8 mouse cellular contexts compared by ENCODE assay signal in genomic region chr14:25497596-25497995, GRCm38 (mm10). TPM values are rescaled to one million over a fixed set of nuclear protein-coding genes. Genes with fewer than 3 reads are reported as not detected.
A peak's percentile ranks its signal among the peaks of the same experiment; 100 is the strongest.
DNase-seq lines count a peak whose midpoint lies in the region; ATAC-seq lines count a peak whose summit lies in the region.

No protein-coding gene starts in this region.

- H3K27me3 ChIP-seq in kidney, embryonic 14.5 days (ENCODE audit: control insufficient read depth, insufficient read depth, low read length), result no peaks in the 10 kb centered on the region
- no peaks in the 10 kb centered on the region for H3K27me3 ChIP-seq in embryonic facial prominence, embryonic 11.5 days (ENCODE audit: control insufficient read depth, insufficient read depth, low read length)
- no peaks in the 10 kb centered on the region for H3K27me3 ChIP-seq in heart, embryonic 10.5 days (ENCODE audit: insufficient read depth, poor library complexity, severe bottlenecking)
- H3K27me3 ChIP-seq in limb, embryonic 10.5 days (ENCODE audit: low read depth, poor library complexity, severe bottlenecking), result no peaks in the 10 kb centered on the region

- 20% methylated on average over 8 of the region's 8 CpGs for WGBS in kidney, embryonic 14.5 days
- 26% methylated on average over 8 of the region's 8 CpGs for WGBS in embryonic facial prominence, embryonic 11.5 days
- 33% methylated on average over 8 of the region's 8 CpGs for WGBS in heart, embryonic 10.5 days
- WGBS in limb, embryonic 10.5 days, result 11% methylated on average over 8 of the region's 8 CpGs

- no peaks in the 10 kb centered on the region; the same call in 1 of the 2 replicates for H3K36me3 ChIP-seq in kidney, embryonic 14.5 days (ENCODE audit: control insufficient read depth, insufficient read depth, low read length)
- H3K36me3 ChIP-seq in embryonic facial prominence, embryonic 11.5 days (replicated peaks; ENCODE audit: control insufficient read depth, insufficient read depth, low read depth, low read length), result no peaks in the 10 kb centered on the region
- peaks cover under 1% of the 10 kb centered on the region; the same call in 1 of the 2 replicates for H3K36me3 ChIP-seq in heart, embryonic 10.5 days
- H3K36me3 ChIP-seq in limb, embryonic 10.5 days, result peaks cover 13% of the 10 kb centered on the region

- H3K27ac ChIP-seq in kidney, embryonic 14.5 days (ENCODE audit: low read depth, low read length), result 0 out of 2 replicates have a peak overlapping the region, but pooled peaks have one; percentile 56
- H3K27ac ChIP-seq in embryonic facial prominence, embryonic 11.5 days (replicated peaks; ENCODE audit: low read depth, low read length), result no peak overlapping the region; the same call in 1 of the 2 replicates
- peak overlapping the region; percentile 72; the same call in 1 of the 2 replicates for H3K27ac ChIP-seq in heart, embryonic 10.5 days
- H3K27ac ChIP-seq in limb, embryonic 10.5 days, result peak overlapping the region; percentile 63

- no peak overlapping the region for H3K4me3 ChIP-seq in kidney, embryonic 14.5 days (ENCODE audit: low read length)
- H3K4me3 ChIP-seq in embryonic facial prominence, embryonic 11.5 days (ENCODE audit: low read depth, low read length), result no peak overlapping the region
- no peak overlapping the region for H3K4me3 ChIP-seq in heart, embryonic 10.5 days
- H3K4me3 ChIP-seq in limb, embryonic 10.5 days, result no peak overlapping the region

- no peak overlapping the region for H3K4me2 ChIP-seq in kidney, embryonic 14.5 days (replicated peaks; ENCODE audit: low read depth, low read length)
- no peak overlapping the region for H3K4me2 ChIP-seq in embryonic facial prominence, embryonic 11.5 days (ENCODE audit: low read depth, low read length)

- DNase-seq in kidney, adult 11 months, result no peak
- DNase-seq in embryonic facial prominence, embryonic 11.5 days (ENCODE audit: low spot score), result peak; percentile 34
- no peak for DNase-seq in heart, embryonic 10.5 days (ENCODE audit: low spot score)
- DNase-seq in limb, embryonic 10.5 days (ENCODE audit: low spot score), result no peak
- DNase-seq in urinary bladder, adult 2 months (ENCODE audit: low spot score), result no peak
- no peak for DNase-seq in testis, postnatal 10 days (ENCODE audit: low spot score)

- ATAC-seq in kidney, embryonic 14.5 days (ENCODE audit: low FRiP score, low TSS enrichment), result peak; percentile 87
- peak; percentile 50 for ATAC-seq in embryonic facial prominence, embryonic 11.5 days (replicated peaks; ENCODE audit: insufficient number of reproducible peaks, low FRiP score, low TSS enrichment, low read depth)
- no peak for ATAC-seq in megakaryocyte, adult 5-6 weeks (ENCODE audit: poor library complexity, severe bottlenecking)

- peaks cover 79% of the 10 kb centered on the region for H3K4me1 ChIP-seq in kidney, embryonic 14.5 days (ENCODE audit: control insufficient read depth, insufficient read depth, low read length)
- peaks cover 14% of the 10 kb centered on the region for H3K4me1 ChIP-seq in embryonic facial prominence, embryonic 11.5 days (ENCODE audit: control insufficient read depth, insufficient read depth, low read length)
- peaks cover 100% of the 10 kb centered on the region for H3K4me1 ChIP-seq in heart, embryonic 10.5 days
- peaks cover 93% of the 10 kb centered on the region for H3K4me1 ChIP-seq in limb, embryonic 10.5 days

- H3K9me3 ChIP-seq in kidney, embryonic 14.5 days (ENCODE audit: control insufficient read depth, low read length), result no peaks in the 10 kb centered on the region
- H3K9me3 ChIP-seq in embryonic facial prominence, embryonic 11.5 days (replicated peaks; ENCODE audit: control insufficient read depth, low read length), result no peaks in the 10 kb centered on the region
- no peaks in the 10 kb centered on the region for H3K9me3 ChIP-seq in heart, embryonic 10.5 days
- H3K9me3 ChIP-seq in limb, embryonic 10.5 days (replicated peaks), result no peaks in the 10 kb centered on the region

- H3K9ac ChIP-seq in kidney, embryonic 14.5 days (ENCODE audit: low read depth, low read length), result no peak overlapping the region
- H3K9ac ChIP-seq in embryonic facial prominence, embryonic 11.5 days (replicated peaks; ENCODE audit: low read length), result no peak overlapping the region

RNA-seq across cellular contexts. Expression of gene Zmiz1, which starts 38.6 kb away (rescaled TPM):
- 43.3 and 57.3 TPM in 2 replicates for polyA plus RNA-seq in kidney, embryonic 14.5 days (2014; fragmentation: Nextera tagmentation; extraction: Ambion mirVana)
- polyA plus RNA-seq in embryonic facial prominence, embryonic 11.5 days (2014; fragmentation: Nextera tagmentation; extraction: Ambion mirVana), result 27.7 and 34.0 TPM in 2 replicates
- 38.1 and 45.8 TPM in 2 replicates for polyA plus RNA-seq in heart, embryonic 10.5 days (2016; fragmentation: Nextera tagmentation; extraction: Ambion mirVana)
- 43.8 and 55.5 TPM in 2 replicates for polyA plus RNA-seq in limb, embryonic 10.5 days (2016; fragmentation: Nextera tagmentation; extraction: Ambion mirVana)
- 88.9 and 90.1 TPM in 2 replicates for total RNA-seq in megakaryocyte, adult 5-6 weeks (2015)
- 11.4 and 15.6 TPM in 2 replicates for total RNA-seq in megakaryocyte, adult 5-6 weeks (2017)
- 15.3 and 31.4 TPM in 2 replicates for polyA plus RNA-seq in urinary bladder, adult 2 months (2012; rRNA removed)
